Mouse (Mus musculus) ES-CJ7 (cell line): Measurements from ENCODE around the gene Cnih1.
"Not testable (repeated sequence)": the region's sequence is repeated elsewhere in the genome, so short reads cannot be mapped to it uniquely, and the experiment has no call there.

Experiments used
- DNase-seq: peaks from one replicate; pipeline ENCODE4 v3.0.0; 2011; ENCODE audit warnings: low read depth, low spot score

The Cnih1 gene

GRCm38 (mm10) chr14:46787787-46788504, at the start of gene Cnih1:
Cnih1 (minus strand) TSS chr14:46788411.
- DNase-seq = peak; percentile 88

DNA sequence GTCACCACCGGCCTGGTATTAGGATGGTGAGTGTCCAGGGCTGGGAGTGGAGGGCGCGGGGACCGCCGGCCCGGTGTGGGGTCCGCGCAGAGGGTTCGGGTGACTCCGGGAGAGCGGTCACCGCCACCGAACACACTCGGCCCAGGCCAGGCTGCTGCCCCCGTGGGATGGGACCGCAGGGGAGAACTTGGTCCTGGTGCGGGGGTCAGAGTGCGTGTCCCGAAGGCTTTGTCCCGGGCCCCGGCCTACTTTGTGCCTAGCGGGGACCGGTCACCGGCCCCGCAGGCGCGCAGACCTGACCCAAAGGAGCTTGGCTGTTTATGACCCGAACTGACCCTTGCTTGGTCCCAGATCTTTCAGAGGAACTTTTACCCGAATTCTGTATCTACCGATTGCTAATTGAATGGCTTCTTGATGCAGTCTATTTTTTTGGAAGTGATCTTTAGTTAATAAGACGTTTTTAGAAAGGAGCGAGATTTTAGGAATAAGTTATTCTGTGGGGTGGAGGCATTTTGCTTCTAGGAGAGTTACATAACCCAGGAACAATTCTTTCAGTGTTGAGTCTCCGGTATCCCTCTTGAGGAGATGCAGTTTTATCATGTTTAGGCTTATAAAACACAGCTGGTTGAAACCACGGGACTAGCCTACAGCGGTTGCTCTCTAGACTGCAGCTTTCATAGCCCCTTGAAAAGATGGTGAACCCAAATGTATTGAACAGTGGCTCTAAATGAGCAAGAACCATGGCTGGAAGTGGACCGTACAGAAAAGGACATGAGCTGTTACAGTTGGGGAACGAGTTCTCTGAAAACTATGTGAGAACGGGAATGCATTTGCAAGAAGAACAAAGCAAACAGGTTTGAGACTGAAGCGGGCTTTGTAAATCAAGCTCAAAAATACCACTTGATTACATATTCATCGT, 44.4 kb upstream of the Cnih1 start:
- no peak for DNase-seq

DNA sequence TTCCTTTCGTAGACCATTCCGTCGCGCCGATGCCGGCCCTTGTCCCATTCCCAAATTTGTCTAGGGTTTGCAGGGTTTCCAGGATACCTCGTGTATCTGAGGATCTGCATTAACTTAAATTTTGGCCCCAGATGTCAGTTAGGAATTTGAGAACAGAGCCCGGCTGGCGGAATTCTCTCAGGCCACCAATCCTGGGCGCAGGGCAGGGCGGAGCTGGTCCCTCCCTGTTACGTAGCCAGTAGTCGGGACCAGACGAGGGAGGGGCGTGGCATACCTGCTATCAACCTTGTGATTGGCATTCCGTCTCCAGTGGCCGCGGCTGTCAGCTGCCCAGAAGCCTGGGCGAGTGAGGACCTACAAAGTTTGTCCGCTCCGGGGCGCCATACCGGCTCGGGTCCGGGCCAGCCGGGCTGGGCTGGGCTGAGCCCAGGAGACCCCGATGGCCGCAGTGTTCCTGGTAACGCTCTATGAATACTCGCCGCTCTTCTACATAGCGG, 43.7 kb upstream of the Cnih1 start, which contains the start of gene Cgrrf1:
Gene Cgrrf1 (plus strand): TSS at position 289 of the 497 bp plus-strand sequence.
- peak; percentile 85 for DNase-seq

GRCm38 (mm10) chr14:46831295-46831694, 43.1 kb upstream of the Cnih1 start:
- DNase-seq = no peak

DNA sequence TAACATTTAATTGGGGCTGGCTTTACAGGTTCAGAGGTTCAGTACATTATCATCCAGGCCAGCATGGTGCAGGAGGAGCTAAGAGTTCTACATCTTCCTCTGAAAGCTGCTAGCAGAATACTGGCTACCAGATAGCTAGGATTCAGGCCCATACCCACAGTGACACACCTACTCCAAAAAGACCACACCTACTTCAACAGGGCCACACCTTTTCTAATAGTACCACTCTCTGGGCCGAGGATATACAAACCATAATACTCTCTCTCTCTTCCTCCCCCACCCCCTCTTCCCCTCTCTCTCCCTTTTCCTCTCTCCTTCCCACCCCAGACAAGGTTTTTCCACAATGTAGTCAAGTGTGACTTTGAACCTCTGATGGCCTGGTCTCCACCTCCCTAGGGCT, 39.2 kb upstream of the Cnih1 start:
- no peak for DNase-seq

- no peak for DNase-seq
These were observed 35.8 kb upstream of the Cnih1 start for GRCm38 (mm10) chr14:46823996-46824395.

GRCm38 (mm10) chr14:46821873-46822716, 33.9 kb upstream of the Cnih1 start, which contains the start of gene Gmfb:
Gmfb (minus strand) TSS chr14:46822242.
- peak; percentile 89 for DNase-seq

GRCm38 (mm10) chr14:46821271-46821872, 33.2 kb upstream of the Cnih1 start:
- DNase-seq = peak; percentile 19

DNA sequence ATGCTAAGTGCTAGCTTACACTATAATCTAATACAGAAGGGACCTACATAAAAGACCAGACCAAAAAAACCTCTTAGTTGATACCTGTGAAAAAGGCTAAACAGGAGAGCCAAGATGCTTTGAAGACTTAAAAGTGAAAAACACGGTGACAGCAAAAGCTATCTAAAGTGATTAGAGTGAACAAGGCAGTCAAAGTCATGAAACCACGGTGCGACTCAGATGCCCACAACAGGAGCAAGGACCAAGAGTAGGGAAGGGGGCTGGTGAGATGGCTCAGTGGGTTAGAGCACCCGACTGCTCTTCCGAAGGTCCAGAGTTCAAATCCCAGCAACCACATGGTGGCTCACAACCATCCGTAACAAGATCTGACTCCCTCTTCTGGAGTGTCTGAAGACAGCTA, 31.8 kb upstream of the Cnih1 start:
- DNase-seq = not testable (repeated sequence)

DNA sequence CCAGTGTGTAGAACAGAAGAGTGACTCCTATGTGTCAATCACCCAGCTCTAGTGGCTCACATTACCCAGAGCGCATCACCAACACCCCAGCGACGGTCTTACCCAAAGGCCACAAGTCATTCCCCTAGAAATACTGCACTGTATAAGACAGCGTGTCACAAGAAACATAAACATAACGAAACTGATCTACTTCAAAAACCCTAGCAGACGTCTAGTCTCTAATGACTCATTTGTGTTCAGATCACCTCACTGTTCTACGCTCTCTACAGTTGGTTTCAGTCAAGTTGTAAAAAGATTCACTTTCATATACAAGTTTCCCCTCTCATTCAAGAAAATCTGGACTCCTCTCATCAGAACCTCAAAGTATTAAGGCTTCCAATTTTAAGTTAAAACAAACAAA, 30.5 kb upstream of the Cnih1 start:
- no peak for DNase-seq

GRCm38 (mm10) chr14:46816916-46817622, 28.9 kb upstream of the Cnih1 start:
- DNase-seq = no peak

GRCm38 (mm10) chr14:46815640-46816039, 27.4 kb upstream of the Cnih1 start:
- DNase-seq = no peak

GRCm38 (mm10) chr14:46807927-46808326, 19.7 kb upstream of the Cnih1 start:
- no peak for DNase-seq

DNA sequence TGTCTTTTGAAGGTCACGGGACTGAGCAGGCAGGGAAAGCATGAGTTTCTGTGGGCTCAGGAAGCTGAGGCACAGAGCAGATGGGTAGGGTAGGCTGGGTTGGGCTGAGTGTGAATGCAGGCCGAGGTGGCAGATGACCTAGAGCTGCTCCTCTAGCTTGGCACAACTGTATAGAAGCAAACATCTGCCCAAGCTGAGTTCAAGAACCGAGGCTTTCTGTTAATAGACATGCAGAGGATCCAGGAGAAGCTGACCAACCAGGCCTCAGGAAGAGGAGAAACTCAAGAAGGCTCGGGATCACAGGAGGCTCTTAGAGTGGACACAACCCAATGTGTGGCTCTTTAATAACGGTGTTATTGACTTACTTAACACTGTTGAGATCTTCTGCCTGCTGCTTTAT, 18.0 kb upstream of the Cnih1 start:
- DNase-seq = no peak

DNA sequence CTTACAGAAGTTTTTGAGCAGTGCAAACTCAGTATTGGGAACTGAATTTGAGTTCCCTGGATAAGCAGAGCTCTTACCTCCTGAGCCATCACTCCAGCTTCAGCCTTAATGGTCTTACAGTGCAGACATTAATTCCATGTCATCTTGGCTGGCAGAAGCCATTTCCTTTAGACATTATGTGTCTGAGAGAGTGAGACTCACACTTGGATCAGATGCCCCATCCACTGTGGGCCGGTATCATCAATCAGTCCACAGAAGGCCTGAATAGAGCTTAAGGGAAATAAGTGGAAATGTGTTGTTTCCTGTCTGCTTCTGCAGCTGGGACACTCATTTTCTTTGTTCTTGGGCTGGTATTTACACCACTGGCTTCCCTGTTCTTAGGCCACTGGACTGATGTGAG, 15.6 kb upstream of the Cnih1 start:
- DNase-seq = no peak

DNA sequence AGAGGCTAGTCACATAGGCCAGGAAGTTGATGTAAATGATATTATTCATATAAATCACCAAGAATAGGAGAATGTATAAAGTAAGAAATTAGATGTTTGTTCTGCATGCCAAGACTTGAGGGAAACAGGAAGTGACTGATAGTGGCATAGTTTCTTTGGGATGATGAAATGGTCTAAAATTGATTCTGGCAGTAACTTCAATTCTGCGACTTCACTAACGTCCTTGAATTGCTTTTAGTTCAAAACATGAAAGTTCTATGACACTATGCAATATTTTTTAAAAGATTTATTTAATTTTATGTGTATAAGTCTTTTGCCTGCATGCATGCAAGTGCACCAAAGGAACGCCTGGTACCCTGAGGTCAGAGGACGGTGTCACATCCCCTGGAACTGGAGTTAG, 15.0 kb upstream of the Cnih1 start:
- no peak for DNase-seq

- peak; percentile 18 for DNase-seq
These were observed 12.6 kb upstream of the Cnih1 start for GRCm38 (mm10) chr14:46800684-46801345.

GRCm38 (mm10) chr14:46794157-46794556, 5.9 kb upstream of the Cnih1 start:
- DNase-seq = no peak

DNA sequence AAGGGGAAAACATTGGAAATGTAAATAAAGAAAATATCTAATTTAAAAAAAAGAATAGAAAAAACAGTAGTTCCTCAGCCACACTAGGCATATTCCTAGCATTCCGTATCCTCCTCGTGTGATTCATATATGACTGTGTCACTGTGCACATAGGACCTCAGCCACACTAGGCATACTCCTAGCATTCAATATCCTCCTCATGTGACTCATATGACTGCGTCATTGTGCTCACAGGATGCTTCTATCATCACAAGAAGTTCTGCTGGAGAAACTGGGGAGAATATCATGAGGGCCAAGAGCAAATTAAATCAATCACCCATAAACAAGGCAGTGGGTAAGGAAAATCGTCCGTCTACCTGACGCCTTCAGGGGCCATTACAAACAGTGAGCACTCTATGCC, 2.5 kb upstream of the Cnih1 start:
- no peak for DNase-seq

- peak; percentile 43 for DNase-seq
These were observed 2.1 kb upstream of the Cnih1 start for GRCm38 (mm10) chr14:46790303-46790702.
